Mouse (Mus musculus) 416B (cell line): ENCODE results near the gene Dnah8.
A peak's percentile ranks its signal among the peaks of the same experiment; 100 is the strongest.
"Not testable (repeated sequence)": the region's sequence is repeated elsewhere in the genome, so short reads cannot be mapped to it uniquely, and the experiment has no call there.

Experiments
- DNase-seq: peaks from one replicate; pipeline ENCODE4 v3.0.0; 2011; ENCODE audit warnings: low read depth

Gene Dnah8

DNA sequence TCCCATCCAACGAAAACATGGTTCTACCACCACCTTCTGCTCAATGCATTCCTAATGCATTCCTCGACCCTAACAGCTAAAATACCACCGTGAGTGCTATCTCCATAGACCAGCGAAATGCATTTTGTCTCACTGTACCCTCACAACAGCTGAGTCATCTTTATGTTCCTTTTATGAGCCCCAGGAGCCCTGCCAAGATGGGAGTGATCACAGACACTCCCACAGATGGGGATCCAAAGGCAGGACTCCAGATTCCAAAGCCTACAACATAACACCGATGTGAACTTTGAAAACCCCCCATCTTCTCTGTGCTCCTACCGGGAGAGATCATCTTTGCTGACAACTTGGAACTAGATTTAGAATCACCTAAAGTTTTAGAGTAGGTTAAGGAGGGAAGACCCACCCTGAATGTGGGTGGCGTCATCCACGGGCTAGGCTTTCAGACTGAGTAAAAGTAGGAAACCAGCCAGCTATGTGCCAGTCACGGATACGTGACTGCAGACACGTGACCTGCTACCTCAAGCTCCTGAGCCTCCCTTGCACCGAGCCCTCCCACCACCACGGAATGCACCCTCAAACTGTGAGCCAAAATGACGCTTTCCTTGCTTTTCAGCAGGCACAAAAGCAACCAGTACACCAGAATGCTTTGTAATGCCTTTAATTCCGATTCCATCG, 14.7 kb upstream of the Dnah8 start:
- DNase-seq = no peak

DNA sequence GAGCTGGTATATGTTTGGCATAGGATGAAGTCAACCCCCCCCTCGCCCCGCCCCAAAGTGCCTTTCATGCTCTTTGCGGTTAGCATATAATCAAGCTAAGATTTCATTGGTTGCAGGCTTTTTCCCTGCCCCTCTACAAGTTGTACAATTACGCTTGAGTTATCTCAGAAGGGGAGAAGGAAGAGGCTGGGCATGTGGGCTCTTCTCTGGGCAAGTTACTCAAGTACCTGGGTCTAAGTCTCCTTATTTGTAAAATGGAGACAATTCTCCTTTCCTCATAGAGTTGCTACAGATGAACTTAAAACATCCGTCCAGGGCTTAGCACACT, 14.2 kb upstream of the Dnah8 start:
- no peak for DNase-seq

DNA sequence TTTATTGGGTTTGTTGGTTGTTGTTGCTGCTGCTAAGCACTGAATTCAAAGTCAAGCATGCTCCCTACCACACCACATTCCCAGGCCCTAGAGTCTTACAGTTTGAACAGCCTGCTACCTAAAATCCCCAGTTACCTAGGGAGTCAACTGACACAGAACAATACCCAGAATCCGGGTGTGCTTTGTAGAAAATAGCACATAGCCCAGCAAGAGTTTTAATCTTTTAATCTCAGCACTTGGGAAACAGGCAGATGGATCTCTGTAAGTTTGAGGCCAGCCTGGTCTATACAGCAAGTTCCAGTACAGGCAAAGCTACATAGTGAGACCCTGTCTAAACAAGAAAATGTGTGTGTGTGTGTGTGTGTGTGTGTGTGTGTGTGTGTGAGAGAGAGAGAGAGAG, 13.4 kb upstream of the Dnah8 start:
- no peak for DNase-seq

DNA sequence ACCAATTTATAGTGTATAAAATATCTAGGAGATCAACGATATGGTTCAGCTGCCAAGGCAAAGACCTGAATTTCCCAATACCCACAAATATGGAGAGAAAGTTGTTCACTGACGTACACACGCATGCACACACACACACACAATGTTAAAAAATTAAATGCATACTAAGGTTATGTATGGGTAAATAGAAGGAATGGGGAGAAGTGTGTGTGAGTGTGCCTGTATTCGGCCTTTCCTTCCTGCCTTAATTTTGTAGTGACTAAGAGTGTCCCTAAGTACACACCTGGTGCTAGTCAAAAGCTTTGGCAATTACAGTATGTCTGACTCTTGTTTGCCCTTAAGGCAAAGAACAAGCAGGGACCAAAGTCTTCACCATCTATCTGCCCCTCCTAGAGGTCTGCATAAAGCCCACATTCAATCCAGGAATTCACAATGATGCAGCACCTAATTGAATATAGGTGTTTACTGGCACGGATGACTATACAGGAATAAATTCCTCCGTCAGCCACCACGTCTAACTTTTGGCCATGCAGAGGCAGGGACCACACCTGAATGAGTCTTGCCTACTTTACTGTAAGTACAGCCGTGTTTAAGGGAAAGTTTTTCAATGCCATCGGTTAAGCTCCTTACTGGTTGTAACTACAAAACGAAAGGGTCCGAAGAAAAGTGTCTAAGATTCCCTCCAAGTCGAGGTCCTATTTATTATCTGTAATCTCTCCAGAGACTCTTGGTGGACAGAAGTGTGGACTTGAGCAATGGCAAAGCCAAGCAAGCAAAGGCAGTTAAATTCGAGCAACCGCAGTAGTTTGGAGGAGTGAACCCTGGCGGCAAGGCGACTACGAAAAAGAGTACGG, 12.7 kb upstream of the Dnah8 start:
- no peak for DNase-seq

DNA sequence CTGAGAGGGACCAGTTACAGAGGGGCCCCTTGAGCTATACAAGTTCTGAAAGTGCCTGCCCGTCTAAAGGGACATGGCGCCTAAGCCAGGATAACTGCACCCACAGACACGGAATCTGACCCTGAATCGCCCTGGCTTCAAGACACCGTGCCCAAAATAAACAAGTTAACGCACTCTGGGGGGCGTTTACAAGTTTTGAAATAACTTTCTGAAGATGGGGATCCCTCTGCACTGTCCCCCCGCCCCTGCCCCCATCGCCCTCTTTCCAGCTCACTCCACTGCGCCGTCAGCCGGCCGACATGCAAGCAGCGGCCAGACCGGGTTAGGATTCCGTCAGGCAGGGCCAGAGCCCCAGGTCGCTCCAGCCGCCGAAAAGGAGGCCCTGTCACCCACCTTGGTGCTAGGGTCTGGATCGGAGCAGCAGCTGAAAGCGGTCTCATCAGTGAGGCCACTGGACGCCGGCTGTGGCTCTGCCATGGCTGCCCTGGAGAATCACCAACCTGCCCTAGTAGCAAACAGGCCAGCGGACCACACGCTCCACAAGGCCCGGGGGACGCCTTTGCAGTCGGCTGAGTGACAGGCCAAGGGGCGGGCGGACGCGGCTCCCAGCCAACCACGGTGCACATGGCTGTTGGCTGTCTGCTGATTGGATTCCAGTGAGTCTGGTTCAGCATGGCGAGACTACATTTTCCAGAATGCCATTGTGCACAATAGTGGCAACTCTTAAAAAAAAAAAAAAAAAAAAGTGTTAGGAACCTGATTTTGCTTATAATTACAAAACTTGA, 11.9 kb upstream of the Dnah8 start:
- DNase-seq = peak; percentile 98

DNA sequence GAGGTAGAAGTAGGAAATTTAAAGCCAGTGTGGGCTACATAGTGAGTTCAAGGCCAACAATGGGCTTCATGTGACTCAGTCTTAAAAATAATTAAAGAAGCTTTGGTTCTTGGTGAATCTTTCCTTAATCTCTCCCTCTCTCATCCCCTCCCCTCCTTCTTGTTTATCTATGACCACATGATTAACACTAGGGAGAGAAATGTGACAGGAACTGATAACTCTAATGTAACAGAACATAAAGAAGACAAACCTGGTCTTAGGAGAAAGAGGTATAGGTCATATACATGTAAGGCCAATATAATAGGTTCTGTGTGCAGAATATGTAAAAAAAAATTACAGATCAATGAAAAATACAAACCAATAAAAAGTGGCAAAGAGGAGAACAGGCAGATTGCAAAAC, 10.8 kb upstream of the Dnah8 start:
- DNase-seq = peak; percentile 41

DNA sequence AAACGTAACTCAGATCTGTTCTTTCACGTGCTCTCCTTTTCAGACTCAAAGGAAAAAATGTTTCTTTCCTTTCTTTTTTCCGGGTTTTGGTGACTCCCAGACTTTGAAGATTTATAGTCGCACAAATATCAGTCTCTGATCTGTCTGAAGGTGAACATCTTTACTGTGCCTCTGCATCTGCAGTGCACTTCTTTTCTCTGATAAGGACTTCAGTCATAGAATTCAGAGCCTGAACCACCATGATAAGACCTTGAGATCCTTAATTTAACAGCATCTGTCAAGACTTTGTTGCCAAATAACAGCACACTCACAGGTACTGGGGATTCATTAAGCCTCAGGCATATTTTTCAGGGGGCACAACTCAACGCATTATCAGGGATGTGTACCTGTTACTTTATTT, 8.0 kb upstream of the Dnah8 start:
- no peak for DNase-seq

DNA sequence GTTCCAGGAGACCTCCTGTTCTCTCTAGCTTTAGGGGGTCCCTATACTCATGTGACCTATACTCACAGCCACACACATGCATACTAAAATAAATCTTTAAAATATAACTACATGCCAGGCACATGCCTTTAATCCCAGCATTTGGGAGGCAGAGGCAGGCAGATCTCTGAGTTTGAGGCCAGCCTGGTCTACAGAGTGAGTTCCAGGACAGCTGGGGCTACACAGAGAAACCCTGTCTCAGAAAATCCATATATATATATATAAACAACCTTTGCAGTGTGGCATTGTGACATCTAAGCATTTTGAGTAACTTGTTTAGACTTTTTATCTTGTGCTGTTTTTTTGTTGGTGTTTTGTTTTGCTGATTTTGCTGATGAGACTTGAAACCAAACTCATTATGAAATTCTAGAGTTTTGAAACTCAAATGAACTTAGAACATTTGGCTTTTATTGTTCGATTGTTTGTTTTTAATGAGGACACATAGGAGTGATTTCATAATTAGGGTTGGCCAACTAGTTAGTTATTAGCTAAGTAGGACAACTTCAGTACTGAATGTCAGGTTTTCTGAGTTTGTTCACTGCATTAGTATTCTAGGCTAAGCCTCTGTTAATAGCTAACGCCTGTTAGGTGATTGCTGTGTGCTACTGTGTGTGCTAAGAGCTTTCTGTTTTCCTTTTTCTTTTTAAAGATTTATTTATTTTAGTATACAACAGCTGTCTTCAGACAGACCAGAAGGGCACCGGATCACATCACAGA, 5.8 kb upstream of the Dnah8 start:
- DNase-seq = no peak

DNA sequence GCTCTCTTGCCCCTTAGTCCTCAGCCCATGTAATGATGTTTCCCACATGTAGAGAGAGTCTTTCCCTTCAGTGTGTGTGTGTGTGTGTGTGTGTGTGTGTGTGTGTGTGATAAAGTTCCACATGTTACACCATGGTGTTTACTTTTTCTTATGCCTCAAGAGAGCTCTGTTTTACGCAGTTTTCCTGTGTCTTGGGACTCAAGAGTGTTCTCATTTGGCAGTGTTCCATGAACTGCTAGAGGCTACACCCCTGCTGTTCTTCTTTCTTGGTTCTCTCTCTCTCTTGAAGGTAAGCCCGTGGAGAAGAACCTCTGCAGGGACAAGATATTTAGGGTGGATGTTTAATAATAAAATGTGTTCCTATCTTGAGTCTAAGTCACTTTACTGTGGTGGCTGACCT, 5.0 kb upstream of the Dnah8 start:
- DNase-seq = no peak

DNA sequence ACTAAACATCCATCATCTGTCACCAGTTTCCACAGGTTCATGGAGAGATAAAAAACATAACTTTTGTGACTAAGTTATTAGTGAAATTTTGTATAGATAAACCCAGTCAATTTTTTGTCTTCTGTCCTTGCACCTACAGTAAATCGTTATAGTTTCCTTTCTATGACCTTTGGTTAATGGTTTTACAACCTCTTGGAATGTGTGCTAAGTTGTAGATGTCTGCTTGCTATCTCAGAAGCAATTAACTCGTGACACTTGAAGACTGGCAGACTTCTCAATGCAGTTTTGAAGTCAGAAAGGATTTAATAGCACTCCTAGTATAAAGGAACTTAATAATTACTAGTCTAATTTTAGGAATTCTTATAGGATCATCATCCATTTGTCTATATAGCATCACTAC, 3.6 kb upstream of the Dnah8 start:
- no peak for DNase-seq

DNA sequence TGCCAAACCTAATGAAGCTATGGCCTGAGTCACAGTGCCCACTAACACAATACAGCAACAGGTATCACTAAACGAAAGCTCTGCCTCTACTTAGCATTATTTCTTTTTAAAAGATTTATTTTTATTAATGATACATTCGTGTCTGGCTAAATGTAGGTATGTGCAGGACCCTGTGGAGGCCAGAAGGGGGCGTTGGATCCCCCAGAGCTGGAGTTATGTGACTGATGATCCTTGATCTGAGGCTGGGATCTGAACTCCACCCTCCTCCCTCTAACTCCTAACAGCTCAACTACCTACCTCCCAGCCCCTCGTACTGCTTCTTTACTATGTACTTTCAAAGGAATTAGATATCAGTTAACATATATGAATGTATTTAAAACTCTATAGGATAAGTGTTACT, 2.7 kb upstream of the Dnah8 start:
- no peak for DNase-seq

DNA sequence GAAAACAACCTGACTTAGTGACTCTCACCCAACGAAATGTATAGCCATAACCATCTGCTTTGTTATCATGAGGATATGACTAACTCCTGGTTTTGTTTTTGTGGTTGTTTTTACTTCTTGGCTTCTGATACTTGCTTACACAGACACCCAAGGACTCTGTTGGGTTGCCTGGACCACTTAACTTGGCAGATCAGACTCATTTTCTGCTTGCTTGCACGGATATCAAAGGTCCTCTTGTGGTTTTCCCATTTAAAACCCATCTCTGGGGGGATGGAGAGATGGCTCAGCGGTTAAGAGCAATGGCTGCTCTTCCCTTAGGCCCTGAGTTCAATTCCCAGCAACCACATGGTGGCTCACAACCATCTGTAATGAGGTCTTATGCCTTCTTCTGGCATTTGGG, 954 bp upstream of the Dnah8 start:
- peak; percentile 71 for DNase-seq

DNA sequence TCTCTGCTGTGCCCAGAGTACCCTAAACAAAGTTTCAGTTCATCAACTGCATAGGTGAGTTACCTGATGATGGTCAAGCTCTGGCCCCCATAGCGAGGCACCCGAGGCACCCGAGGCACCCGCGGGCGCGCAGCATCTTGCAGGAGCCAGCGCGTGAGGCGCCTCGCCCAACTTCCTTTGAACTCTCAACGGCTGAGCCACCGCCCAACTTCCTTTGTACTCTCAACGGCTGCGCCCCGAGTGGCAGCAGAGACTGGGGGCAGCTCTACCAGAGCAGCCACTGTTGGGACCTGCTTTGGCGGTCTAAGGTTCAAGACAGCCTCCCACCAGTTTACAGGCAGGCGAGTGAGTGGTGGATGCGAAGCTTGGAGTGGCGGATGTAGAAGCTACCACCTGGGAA, 2.6 kb downstream of the Dnah8 start, which contains the start of gene Glo1:
Gene Glo1 (minus strand): TSS at position 153 of the 400 bp plus-strand sequence.
- not testable (repeated sequence) for DNase-seq

DNA sequence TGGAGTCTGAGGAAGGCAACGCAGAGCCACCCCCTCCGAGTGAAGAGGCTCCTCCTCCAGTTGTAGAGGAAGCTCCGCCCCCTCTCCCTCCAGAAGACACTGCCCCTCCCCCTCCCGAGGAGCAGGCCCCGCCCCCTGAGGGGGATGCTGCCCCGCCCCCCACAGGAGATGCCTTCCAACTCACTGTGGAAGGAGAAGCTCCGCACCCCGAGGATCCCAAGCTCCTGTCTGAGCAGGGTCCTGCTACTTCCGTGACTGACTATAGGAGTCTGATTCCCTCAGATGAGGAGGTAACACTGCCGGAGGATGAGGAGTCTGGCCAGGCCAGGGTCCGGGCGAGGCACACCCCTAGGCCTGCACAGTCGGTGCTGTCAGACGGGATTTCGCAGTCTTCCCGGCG, 11.2 kb downstream of the Dnah8 start:
- no peak for DNase-seq

DNA sequence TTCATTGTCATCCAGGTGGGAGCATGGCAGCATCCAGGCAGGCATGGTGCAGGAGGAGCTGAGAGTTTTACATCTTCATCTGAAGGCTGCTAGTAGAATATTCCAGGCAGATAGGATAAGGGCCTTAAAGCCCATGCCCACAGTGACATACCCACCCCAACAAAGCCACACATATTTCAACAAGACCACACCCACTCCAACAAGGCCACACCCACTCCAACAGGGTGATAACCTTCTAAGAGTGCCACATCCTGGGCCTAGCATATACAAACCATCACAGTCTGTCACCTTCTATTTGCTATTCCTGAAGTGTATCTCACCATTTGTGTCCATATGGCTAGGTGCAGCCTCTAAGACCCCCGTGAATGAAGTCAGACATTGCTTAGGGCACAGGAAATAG, 13.6 kb downstream of the Dnah8 start:
- DNase-seq = no peak

DNA sequence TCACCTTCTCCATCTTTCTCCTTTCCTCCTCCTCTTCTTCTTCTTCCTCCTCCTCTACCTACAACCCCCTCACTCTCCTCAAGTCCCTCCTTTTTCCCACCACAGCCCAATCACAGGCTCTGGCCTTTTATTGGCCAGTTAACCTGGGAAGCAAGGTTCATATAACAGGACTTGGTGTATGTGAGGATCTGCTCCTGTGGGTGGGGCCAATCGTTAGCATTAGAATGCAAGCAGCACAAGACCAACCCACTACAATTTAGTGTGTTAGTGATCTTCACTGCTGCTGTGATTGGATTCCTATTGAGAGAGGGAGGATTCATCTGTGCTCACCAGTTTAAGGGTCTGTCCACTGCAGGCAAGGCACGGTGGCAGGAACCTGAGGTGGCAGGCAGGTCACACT, 14.8 kb downstream of the Dnah8 start:
- no peak for DNase-seq

DNA sequence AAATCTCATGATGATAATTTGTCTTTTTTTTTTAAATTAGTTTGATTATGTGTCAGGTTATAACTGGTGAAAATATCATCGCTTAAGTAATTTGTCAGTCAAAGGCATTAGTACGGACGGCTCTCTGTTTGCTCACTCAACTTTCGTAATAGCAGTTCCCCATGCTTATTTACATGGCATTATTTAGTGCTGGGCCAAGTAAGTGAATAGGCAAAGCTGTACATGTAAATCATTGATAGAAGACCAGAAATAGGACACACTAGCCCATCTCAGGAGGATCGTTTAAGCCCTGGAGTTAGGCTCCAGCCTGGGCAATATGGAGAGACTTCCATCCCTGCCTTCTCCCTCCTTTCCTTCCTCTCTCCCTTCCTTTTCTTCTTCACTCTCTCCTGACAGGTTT, 16.7 kb downstream of the Dnah8 start:
- no peak for DNase-seq

DNA sequence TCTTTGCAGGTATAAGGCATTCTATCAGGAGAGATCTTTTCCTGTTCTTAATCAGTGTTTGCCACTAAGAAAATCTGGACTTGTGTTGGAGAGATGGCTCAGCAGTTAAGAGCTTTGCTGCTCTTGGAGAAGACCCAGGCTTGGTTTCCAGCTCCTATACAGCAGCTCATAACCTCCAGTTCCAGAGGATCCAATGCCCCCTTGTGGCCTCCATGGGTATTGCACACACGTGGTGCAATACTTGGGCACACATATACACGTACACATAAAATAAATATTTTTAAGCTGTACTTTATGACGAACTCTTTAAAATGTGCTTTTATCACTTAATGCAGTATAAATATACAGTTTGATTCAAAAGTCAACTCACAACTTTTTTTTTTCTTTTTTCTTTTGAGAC, 24.6 kb downstream of the Dnah8 start:
- DNase-seq = no peak

DNA sequence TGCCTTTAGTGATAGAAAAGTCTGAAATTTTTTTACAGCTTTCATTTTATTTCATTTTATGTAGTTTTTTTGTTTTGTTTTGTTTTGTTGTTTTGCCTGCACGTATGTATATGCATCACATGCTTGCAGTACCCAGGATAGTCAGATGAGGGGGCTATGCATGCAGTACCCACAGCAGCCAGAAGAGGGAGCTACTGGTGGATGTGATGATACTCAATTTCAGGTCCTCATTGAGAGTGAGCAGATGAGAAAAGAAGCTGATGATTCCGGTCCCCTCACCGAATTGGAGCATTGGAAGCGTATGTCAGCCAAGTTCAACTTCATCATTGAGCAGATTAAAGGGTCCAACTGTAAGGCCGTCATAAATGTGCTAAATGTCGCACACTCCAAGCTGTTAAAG, 28.9 kb downstream of the Dnah8 start:
- DNase-seq = no peak

DNA sequence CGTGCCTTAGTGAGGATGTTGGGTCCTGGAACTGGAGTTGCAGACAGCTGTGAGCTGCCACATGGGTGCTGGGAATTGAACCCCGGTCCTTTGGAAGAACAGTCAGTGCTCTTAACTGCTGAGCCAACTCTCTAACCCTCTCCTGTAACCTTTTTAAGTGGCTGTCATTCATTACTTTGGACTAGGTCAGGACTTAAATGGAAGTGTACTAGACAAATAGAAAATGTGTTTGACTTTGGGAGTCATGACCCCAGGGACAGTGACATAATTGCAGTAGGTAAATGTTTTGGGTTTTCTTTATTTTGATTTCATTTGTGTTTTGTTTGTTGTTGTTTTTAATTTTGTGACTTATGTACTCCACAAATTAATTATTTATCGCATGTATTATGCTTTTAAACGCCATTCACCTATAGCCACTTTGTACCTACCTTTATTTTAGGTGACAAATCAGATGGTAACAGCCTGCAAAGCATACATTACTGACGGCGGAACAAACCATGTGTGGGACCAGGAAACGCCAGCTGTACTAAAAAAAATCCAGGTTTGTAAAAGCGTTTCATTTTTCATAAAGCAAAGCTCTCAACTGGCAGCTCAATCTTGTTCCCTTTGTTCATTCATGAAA, 33.5 kb downstream of the Dnah8 start:
- no peak for DNase-seq

DNA sequence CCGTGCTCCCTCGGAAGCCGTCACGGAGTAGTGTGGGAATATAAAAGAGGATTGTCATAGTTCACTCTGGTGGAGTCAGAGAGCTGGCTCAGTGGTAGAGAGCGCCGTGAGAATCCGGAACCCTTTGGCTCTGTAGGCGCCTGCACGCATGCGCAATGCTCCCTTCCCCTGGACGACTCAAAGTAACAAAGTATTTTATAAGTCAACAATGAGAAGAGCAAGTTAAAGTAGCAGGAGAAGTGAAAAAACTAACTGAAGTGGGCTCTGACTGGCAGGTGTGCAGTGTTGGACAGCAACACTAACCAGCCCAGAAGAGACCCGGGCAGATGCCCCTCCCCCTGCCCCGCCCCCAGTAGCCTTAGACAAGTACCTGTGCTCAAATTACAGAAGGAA, 34.0 kb downstream of the Dnah8 start:
- DNase-seq = no peak

DNA sequence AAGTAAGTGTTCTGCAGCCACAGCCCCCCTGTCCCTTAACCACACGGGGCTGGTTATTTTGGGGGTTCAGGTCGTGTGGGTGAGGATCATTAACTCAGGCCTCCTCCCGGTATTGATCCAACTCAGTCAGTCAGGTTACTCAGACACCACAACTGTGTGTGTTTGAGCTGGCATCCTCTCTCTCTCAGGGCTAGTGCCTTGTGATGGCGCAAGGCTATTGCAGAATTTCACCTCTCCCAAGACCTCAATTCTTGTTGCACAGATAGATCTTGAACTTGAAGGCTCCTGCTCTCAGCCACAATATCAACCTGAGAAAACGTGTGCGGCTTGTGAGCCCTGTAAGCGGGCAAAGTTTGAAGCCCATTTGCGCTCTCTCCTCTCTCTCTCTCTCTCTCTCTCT, 38.0 kb downstream of the Dnah8 start:
- DNase-seq = no peak
